Mouse (Mus musculus): ENCODE measurements around the gene Klhdc3. TPM values are rescaled to one million over a fixed set of nuclear protein-coding genes. Genes with fewer than 3 reads are reported as not detected.

Klhdc3 gene
- polyA plus RNA-seq, 1 experiment from 2014 or later: 131 TPM

DNA sequence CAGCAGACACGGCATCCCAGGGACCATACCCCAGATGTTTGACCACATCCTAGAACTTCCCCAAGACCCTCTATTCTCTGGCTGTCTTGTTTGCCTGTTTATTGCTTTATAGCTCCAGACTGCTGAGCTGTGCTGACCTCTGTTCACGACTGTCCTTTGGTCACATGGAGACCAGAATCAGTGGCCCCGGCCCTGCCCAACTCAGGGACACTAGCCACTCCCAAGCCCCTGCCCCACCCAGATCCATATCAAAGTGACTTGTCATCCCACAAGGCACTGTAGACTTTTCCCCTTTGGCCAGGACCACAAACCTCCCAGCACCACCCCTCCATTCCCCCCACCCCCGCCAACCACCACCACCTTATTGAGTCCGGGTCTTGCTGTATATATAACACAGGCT lies 18.5 kb upstream of the Klhdc3 start:
- WGBS: 46% methylated on average over 5 of the region's 5 CpGs
- peaks cover 29% of the 10 kb centered on the region for H3K4me1 ChIP-seq
- H3K9ac ChIP-seq: no peak overlapping the region
- no peak overlapping the region for H3K27ac ChIP-seq
- peaks cover 53% of the 10 kb centered on the region for H3K36me3 ChIP-seq
- H3K4me3 ChIP-seq (replicated peaks): no peak overlapping the region
- no peak for ATAC-seq (replicated peaks; ENCODE audit: low FRiP score)
- no peaks in the 10 kb centered on the region for H3K27me3 ChIP-seq
- H3K9me3 ChIP-seq (replicated peaks): no peaks in the 10 kb centered on the region
- H3K4me2 ChIP-seq: no peak overlapping the region

DNA sequence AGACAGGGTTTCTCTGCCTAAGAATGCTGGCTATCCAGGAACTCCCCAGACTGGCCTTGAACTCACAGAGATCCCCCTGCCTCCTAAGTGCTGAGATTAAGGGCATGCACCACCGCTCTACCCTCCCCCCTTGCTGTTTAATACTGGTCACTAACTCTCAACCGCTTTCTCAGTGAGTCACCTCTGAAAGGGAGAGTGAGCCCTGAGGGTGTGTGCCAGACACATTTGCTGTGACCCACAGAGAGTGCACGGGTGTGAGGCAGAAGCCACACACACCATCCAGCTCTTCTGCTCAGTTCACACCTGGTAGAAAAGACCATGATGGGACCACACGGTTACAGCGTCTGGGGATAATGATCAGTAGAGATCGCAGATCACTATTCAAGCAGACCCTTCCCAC lies 17.8 kb upstream of the Klhdc3 start:
- Histone ChIP-seq H3K36me3 (peaks cover 53% of the 10 kb centered on the region), H3K9me3 (replicated peaks) (no peaks in the 10 kb centered on the region), H3K4me1 (peaks cover 23% of the 10 kb centered on the region), H3K4me3 (replicated peaks) (no peak overlapping the region), H3K4me2 (no peak overlapping the region), H3K9ac (no peak overlapping the region), H3K27ac (no peak overlapping the region), H3K27me3 (no peaks in the 10 kb centered on the region)
- WGBS: 82% methylated on average over 6 of the region's 6 CpGs
- no peak for ATAC-seq (replicated peaks; ENCODE audit: low FRiP score)

DNA sequence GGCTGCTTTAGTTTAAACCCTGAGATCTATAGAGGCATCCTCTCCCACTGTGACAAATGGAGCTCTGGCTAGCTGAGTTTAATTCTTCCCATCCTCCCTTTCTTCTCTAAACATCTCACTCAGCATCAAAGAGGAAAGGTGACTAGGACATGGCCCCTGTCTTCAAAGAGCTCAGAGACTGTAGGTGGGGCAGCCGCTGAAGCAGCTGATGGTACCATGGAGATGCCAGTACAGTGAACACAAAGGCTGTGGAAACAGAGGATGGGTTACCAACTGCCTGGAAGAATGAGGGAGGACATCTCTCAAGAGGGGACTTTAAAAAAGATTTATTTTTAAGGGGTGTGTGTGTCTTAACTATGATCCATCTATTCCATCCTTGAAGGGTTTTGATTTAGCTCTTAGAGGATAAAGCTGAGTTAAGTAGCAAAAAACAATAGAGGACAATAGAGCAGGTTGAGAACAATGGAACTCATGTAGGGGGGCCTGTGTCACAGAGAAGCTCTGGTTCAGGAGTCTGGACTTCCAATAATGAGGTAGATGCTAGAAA lies 13.9 kb upstream of the Klhdc3 start:
- H3K9ac ChIP-seq: no peak overlapping the region
- no peak overlapping the region for H3K4me2 ChIP-seq
- peaks cover 65% of the 10 kb centered on the region for H3K36me3 ChIP-seq
- WGBS: 44% methylated on average over 1 of the region's 1 CpGs
- H3K4me3 ChIP-seq (replicated peaks): no peak overlapping the region
- ATAC-seq (replicated peaks; ENCODE audit: low FRiP score): no peak
- H3K4me1 ChIP-seq: no peaks in the 10 kb centered on the region
- no peaks in the 10 kb centered on the region for H3K9me3 ChIP-seq (replicated peaks)
- H3K27me3 ChIP-seq: no peaks in the 10 kb centered on the region
- H3K27ac ChIP-seq: no peak overlapping the region

DNA sequence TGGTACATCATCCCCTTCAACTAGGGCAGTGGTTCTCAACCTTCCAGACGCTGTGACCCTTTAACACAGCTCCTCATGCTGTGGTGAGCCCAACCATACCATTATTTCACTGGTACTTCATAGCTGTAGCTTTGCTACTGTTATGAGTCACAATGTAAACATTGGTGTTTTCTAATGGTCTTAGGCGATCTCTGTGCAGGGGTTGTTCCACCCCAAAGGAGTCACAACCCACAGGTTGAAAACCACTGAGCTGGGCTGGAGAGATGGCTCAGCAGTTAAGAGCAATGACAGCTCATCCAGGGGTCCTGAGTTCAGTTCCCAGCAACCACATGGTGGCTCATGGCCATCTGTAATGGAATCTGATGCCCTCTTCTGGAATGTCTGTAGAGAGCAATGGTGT lies 10.7 kb upstream of the Klhdc3 start:
- no peak for ATAC-seq (replicated peaks; ENCODE audit: low FRiP score)
- WGBS: 88% methylated on average over 2 of the region's 2 CpGs
- Histone ChIP-seq H3K9ac (no peak overlapping the region), H3K4me2 (no peak overlapping the region), H3K27me3 (no peaks in the 10 kb centered on the region), H3K4me3 (replicated peaks) (no peak overlapping the region), H3K9me3 (replicated peaks) (no peaks in the 10 kb centered on the region), H3K4me1 (no peaks in the 10 kb centered on the region), H3K36me3 (peaks cover 58% of the 10 kb centered on the region), H3K27ac (no peak overlapping the region)

DNA sequence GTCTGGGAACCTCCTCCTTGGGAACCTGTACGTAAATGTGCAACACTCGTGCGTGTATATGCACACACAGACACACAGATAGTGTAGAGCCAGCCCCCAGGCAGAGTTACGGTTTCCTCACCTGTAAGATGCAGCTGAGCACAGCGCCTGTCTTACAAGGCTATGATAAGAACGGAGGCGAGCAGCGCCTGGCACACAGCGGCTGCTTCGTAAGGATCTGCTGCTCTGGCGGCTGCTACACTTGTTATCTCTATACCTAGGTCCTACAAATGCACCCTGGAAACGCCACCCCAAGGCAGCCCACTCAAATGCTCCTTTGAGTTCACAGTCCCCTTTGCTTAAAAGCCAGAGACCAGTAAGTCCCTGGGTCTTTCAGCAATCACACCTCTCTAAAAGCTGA lies 10.0 kb upstream of the Klhdc3 start:
- no peak overlapping the region for H3K4me3 ChIP-seq (replicated peaks)
- no peak overlapping the region for H3K4me2 ChIP-seq
- 95% methylated on average over 12 of the region's 12 CpGs for WGBS
- no peak overlapping the region for H3K9ac ChIP-seq
- H3K36me3 ChIP-seq: peaks cover 58% of the 10 kb centered on the region
- H3K27ac ChIP-seq: no peak overlapping the region
- H3K4me1 ChIP-seq: no peaks in the 10 kb centered on the region
- H3K9me3 ChIP-seq (replicated peaks): no peaks in the 10 kb centered on the region
- H3K27me3 ChIP-seq: no peaks in the 10 kb centered on the region
- ATAC-seq (replicated peaks; ENCODE audit: low FRiP score): no peak

GRCm38 (mm10) chr17:46685913-46686312 lies 5.2 kb upstream of the Klhdc3 start:
- Histone ChIP-seq H3K4me2 (no peak overlapping the region), H3K27me3 (no peaks in the 10 kb centered on the region), H3K27ac (no peak overlapping the region), H3K4me1 (peaks cover 10% of the 10 kb centered on the region), H3K4me3 (replicated peaks) (no peak overlapping the region), H3K9ac (no peak overlapping the region), H3K36me3 (peaks cover 64% of the 10 kb centered on the region), H3K9me3 (replicated peaks) (no peaks in the 10 kb centered on the region)
- ATAC-seq (replicated peaks; ENCODE audit: low FRiP score): no peak
- WGBS: 84% methylated on average over 6 of the region's 6 CpGs

GRCm38 (mm10) chr17:46682654-46683389 lies 2.1 kb upstream of the Klhdc3 start:
- 83% methylated on average over 16 of the region's 16 CpGs for WGBS

DNA sequence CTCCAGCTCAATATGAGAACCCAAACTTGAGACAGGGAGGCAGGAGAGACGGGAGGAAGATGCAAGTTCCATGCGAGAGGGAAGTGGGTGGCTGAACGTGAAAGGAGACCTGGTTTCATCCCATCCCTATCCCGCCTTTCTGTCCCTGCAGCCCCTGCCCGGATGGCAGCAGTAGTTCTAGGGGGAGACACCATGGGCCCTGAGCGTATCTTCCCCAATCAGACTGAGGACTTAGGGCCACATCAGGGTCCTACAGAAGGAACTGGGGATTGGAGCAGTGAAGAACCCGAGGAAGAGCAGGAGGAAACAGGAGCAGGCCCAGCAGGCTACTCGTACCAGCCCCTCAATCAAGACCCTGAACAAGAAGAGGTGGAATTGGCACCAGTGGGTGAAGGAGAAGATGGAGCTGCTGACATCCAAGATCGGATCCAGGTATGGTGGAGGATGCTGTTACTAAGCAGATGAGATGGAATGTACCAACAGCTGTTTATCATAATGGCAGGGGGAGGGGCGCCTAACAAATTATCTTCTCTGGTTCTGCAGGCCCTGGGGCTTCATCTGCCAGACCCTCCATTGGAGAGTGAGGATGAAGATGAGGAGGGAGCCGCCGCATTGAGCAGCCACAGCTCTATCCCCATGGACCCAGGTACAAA lies 878 bp upstream of the Klhdc3 start:
- Histone ChIP-seq H3K4me1 (peaks cover 36% of the 10 kb centered on the region), H3K4me2 (peak overlapping the region; percentile 89), H3K36me3 (peaks cover 57% of the 10 kb centered on the region), H3K4me3 (replicated peaks) (peak overlapping the region; percentile 95), H3K27me3 (no peaks in the 10 kb centered on the region), H3K27ac (peak overlapping the region; percentile 84), H3K9me3 (replicated peaks) (no peaks in the 10 kb centered on the region), H3K9ac (peak overlapping the region; percentile 62)
- ATAC-seq (replicated peaks; ENCODE audit: low FRiP score): peak; percentile 0; the same call in 1 of the 2 replicates
- WGBS: 25% methylated on average over 12 of the region's 12 CpGs

More at GRCm38 (mm10) chr17:46682654-46683389, 2.1 kb upstream of the Klhdc3 start:
- no peaks in the 10 kb centered on the region for H3K27me3 ChIP-seq
- H3K4me1 ChIP-seq: peaks cover 32% of the 10 kb centered on the region
- H3K9ac ChIP-seq: no peak overlapping the region
- H3K36me3 ChIP-seq: peaks cover 56% of the 10 kb centered on the region
- H3K9me3 ChIP-seq (replicated peaks): no peaks in the 10 kb centered on the region
- no peak overlapping the region for H3K4me3 ChIP-seq (replicated peaks)
- no peak for ATAC-seq (replicated peaks; ENCODE audit: low FRiP score)
- H3K27ac ChIP-seq: no peak overlapping the region
- H3K4me2 ChIP-seq: no peak overlapping the region

GRCm38 (mm10) chr17:46679843-46680759 lies 613 bp downstream of the Klhdc3 start:
- ATAC-seq (replicated peaks; ENCODE audit: low FRiP score): peak; percentile 12
- under 1% methylated on average over 34 of the region's 34 CpGs for WGBS

DNA sequence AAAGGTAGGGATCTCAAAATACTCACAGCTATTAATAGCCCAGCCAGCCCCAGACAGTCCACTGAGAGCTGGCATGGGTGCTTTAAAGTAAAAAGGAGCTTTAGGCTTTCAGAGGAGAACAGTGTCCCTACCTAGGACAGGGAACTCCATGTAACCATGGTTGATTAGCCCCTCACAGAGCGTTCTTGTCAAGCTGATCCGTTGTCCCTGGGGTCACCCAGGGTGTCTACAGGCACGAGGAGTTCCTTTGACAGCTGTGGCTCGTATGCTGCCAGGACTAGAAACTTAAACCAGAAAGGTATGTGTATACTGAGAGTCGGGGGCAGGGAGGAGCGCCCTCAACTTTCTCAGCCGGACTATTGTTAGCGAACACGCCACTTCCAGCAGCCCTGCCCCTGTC lies 1.8 kb downstream of the Klhdc3 start:
- no peaks in the 10 kb centered on the region for H3K9me3 ChIP-seq (replicated peaks)
- no peak for ATAC-seq (replicated peaks; ENCODE audit: low FRiP score)
- peak overlapping the region; percentile 89 for H3K4me2 ChIP-seq
- H3K4me3 ChIP-seq (replicated peaks): peak overlapping the region; percentile 95
- H3K27ac ChIP-seq: peak overlapping the region; percentile 97
- H3K36me3 ChIP-seq: peaks cover 52% of the 10 kb centered on the region
- no peaks in the 10 kb centered on the region for H3K27me3 ChIP-seq
- H3K9ac ChIP-seq: peak overlapping the region; percentile 86
- 30% methylated on average over 9 of the region's 9 CpGs for WGBS
- H3K4me1 ChIP-seq: peaks cover 47% of the 10 kb centered on the region

More at GRCm38 (mm10) chr17:46679843-46680759, 613 bp downstream of the Klhdc3 start:
- Histone ChIP-seq H3K27me3 (no peaks in the 10 kb centered on the region), H3K36me3 (peaks cover 57% of the 10 kb centered on the region), H3K4me1 (peaks cover 38% of the 10 kb centered on the region), H3K4me2 (peak overlapping the region; percentile 89), H3K9me3 (replicated peaks) (no peaks in the 10 kb centered on the region), H3K27ac (peak overlapping the region; percentile 97), H3K9ac (peak overlapping the region; percentile 86), H3K4me3 (replicated peaks) (peak overlapping the region; percentile 95)

DNA sequence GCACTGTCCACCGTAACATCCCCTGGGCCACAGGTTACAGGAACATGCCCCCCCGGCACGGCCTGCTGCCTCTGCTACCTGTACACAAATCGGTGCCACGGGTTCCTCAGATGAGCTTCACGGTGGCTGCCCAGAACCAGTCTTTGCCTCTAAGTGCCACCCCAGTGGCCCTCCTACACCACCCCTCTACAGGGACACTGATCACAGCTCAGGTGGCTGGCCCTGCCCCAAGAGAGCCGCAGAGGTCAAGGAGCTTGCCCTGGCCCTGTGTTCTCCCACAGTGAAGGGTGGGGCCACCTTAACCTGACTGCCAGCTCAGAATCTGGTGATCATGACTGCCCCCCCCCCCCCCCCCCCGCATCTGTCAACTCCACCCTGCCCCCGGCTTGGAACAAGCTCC lies 2.3 kb downstream of the Klhdc3 start, which contains the start of gene Mea1:
TSS of gene Mea1 (plus strand) at position 378 of the 400 bp plus-strand sequence.
- Histone ChIP-seq H3K4me3 (replicated peaks) (peak within 1 kb of the TSS; percentile 95), H3K27ac (peak within 1 kb of the TSS; percentile 97)
- 68% methylated on average over 8 of the region's 9 CpGs for WGBS

More for the DNA sequence above, 2.3 kb downstream of the Klhdc3 start, which contains the start of gene Mea1:
- Histone ChIP-seq H3K27me3 (no peaks in the 10 kb centered on the region), H3K9me3 (replicated peaks) (no peaks in the 10 kb centered on the region), H3K36me3 (peaks cover 47% of the 10 kb centered on the region), H3K4me1 (peaks cover 48% of the 10 kb centered on the region), H3K4me2 (peak within 1 kb of the TSS; percentile 89), H3K9ac (peak within 1 kb of the TSS; percentile 86)
- ATAC-seq (replicated peaks; ENCODE audit: low FRiP score): no peak

Data from kidney, embryonic 15.5 days (tissue).